Mouse (Mus musculus) activated CD4-positive, CD25-positive, alpha-beta regulatory T cell (primary cell): ENCODE results near the gene Olfr1287. TPM values are rescaled to one million over a fixed set of nuclear protein-coding genes. Genes with fewer than 3 reads are reported as not detected.

ENCODE experiments used
- polyA plus RNA-seq, 2 experiments: library from polyadenylated mRNA; unstranded; fragments of 100-300 nt; shearing (Covaris generic); gene quantifications; one replicate each; pipeline ENCODE4 v1.2.1; 2017

Olfr1287 gene
- not detected for polyA plus RNA-seq

DNA sequence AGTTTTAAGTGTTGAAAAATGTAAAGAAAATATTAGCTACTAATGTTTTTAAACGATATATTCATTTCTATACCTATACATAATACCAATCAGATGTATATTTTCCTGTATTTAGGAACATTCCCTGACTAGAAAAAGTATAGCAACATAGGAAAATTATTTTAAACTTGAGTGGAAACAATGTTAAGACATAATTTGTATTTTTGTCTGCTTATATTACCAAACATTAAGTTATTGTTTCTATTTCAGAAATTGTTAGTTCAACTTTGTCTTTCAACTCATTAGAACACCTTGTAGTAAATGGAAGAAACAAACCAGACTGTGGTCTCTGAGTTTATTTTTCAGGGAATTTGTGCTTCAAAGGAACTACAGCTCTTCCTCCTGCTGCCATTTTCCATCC lies at the start of gene Olfr1287:
Gene Olfr1287 (plus strand): TSS at position 301 of the 400 bp plus-strand sequence.

DNA sequence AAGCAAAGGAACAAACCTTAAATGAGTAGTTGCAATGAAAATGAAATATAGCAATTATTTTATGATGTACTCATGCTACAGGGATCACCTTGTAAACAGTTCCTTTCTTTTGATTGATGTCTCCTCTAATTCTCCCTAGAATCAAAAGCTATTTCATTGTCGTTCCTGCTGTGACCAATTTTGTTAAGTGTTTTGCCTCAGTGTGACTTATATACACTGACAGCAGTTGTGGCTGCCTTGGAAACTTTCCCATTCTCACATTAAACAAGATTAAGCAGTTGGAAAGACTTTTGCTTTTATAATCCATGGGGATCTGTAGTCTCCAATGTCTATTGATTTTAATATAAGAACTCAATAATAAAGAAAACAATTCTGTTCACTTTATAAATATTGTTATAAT lies 26.0 kb upstream of the Olfr1287 start, which contains the start of gene Olfr1286:
Gene Olfr1286 (minus strand): TSS at position 185 of the 400 bp plus-strand sequence.

DNA sequence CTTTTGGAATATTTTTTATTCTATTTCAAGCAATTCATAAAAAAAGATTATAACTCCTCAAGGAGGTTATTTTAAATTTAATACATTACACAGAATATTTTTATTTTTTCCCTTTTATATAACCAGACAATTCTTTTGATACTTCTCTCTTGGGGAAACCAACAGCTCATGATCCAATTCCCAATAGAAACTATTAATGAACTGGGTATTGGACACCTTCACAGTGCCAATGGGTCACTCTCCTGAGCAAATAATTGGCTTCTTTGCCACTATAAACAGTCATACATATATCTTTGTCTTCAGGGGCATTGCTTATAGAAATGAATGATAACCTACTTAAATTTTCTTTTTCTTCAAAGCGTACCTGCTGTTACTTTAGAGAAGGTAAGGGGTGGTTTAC lies 24.9 kb downstream of the Olfr1287 start, which contains the start of gene Olfr1288:
Gene Olfr1288 (plus strand): TSS at position 301 of the 400 bp plus-strand sequence.

DNA sequence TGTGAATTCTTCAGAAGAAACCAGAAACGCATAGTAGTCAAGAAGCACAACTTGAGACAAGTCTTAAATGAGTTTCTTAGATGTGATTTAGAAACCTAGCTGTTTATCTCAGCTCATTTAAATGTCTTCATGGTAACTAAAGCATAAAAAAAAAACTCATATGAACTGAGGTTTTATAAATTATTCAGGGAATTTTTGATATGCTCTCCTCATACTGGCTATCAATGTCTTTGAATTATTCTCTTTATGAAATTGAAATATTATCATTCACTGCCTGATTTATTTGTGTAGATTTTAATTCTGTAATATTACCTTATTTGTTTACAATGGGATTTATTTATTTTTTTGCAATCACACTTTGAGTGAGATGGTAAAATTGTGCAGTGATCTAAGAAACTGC lies 31.6 kb downstream of the Olfr1287 start, which contains the start of gene Olfr1289:
Gene Olfr1289 (plus strand): TSS at position 301 of the 400 bp plus-strand sequence.

DNA sequence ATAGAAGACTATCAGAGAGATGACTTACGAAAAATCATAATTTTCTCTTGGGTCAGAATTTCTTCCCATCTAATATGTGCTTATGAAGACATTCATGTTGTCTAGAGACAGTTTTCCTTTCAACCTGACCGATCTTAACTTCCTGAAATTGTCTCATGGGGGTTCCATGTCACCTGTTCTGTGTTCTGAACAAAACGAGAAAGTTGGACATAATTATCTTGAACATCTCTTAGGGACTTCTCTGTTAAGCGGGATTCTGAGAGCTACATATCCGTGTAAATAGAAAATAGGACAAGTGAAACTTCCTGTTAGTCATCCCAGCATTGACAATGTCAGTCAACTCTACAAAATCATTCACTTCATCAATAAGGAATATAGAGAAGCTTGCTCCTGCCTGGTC lies 44.8 kb downstream of the Olfr1287 start, which contains the start of gene Olfr1290:
Gene Olfr1290 (minus strand): TSS at position 101 of the 400 bp plus-strand sequence.

DNA sequence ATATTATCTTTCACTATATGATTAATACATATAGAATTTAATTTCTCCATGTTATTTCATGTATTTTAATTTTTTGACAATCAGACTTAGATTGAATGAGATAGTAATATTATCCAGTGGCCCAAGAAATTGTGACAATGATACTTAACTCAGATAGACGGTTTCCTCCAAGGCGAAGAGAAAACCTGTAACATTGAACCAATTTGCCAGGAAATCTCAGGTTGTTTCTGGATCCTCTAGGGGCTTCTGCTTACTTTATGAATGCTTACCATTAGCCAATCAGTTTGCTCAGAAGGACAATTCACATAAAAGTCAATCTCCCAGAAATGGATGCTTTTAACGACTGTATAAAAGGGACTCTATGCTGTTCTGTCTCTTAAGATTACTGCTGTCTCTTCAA lies 47.9 kb downstream of the Olfr1287 start, which contains the start of gene Olfr1291-ps1:
Gene Olfr1291-ps1 (plus strand): TSS at position 301 of the 400 bp plus-strand sequence.

Other genes with a start within 250 kb of the Olfr1287 start
- not detected for gene 4930430A15Rik, start 219.5 kb upstream of the Olfr1287 start, polyA plus RNA-seq
- gene Olfr1275, start 213.9 kb upstream of the Olfr1287 start, polyA plus RNA-seq: not detected
- not detected for gene Olfr1276, start 194.6 kb upstream of the Olfr1287 start, polyA plus RNA-seq
- under 1 TPM in 1 of 2 experiments, not detected in 1; 0.05 TPM for gene Olfr1277, start 175.0 kb upstream of the Olfr1287 start, polyA plus RNA-seq
- gene Olfr1278, start 159.0 kb upstream of the Olfr1287 start, polyA plus RNA-seq: not detected
- gene Olfr1279, start 148.5 kb upstream of the Olfr1287 start, polyA plus RNA-seq: not detected
- gene Olfr1280, start 135.1 kb upstream of the Olfr1287 start, polyA plus RNA-seq: under 1 TPM in 1 of 2 experiments, not detected in 1; 0.02 TPM
- not detected for gene Olfr1281, start 122.6 kb upstream of the Olfr1287 start, polyA plus RNA-seq
- gene Olfr1282, start 113.1 kb upstream of the Olfr1287 start, polyA plus RNA-seq: not detected
- gene Olfr1283, start 82.4 kb upstream of the Olfr1287 start, polyA plus RNA-seq: not detected
- not detected for gene Olfr1284, start 73.6 kb upstream of the Olfr1287 start, polyA plus RNA-seq
- not detected for gene Olfr1286, start 26.0 kb upstream of the Olfr1287 start, polyA plus RNA-seq
- gene Olfr1288, start 25.0 kb downstream of the Olfr1287 start, polyA plus RNA-seq: not detected
- not detected for gene Olfr1289, start 31.7 kb downstream of the Olfr1287 start, polyA plus RNA-seq
- gene Olfr1290, start 44.7 kb downstream of the Olfr1287 start, polyA plus RNA-seq: not detected
- under 1 TPM in 1 of 2 experiments, not detected in 1; 0.29 TPM for gene Olfr1291-ps1, start 48.0 kb downstream of the Olfr1287 start, polyA plus RNA-seq
- under 1 TPM in 1 of 2 experiments, not detected in 1; 0.29 TPM for gene Olfr1293-ps, start 76.1 kb downstream of the Olfr1287 start, polyA plus RNA-seq
- not detected for gene Olfr1294, start 91.1 kb downstream of the Olfr1287 start, polyA plus RNA-seq
- not detected for gene Olfr1295, start 120.5 kb downstream of the Olfr1287 start, polyA plus RNA-seq
- not detected for gene Olfr1297, start 177.4 kb downstream of the Olfr1287 start, polyA plus RNA-seq
- gene Olfr1298, start 200.1 kb downstream of the Olfr1287 start, polyA plus RNA-seq: not detected
- not detected for gene Olfr1299, start 212.3 kb downstream of the Olfr1287 start, polyA plus RNA-seq